Mouse (Mus musculus) lung, postnatal 10 days (tissue): ENCODE results near the gene Tarbp2.
A peak's percentile ranks its signal among the peaks of the same experiment; 100 is the strongest.

Source experiments
- DNase-seq: peaks from one replicate; pipeline ENCODE4 v3.0.0; 2021

Gene Tarbp2

GRCm38 (mm10) chr15:102517976-102518858 is at the start of gene Tarbp2:
Gene Tarbp2, plus strand, starts transcription at chr15:102518192.
- DNase-seq = peak; percentile 100

- DNase-seq = no peak
These were observed 49.2 kb upstream of the Tarbp2 start for GRCm38 (mm10) chr15:102468675-102469370.

GRCm38 (mm10) chr15:102470183-102470604 is 47.8 kb upstream of the Tarbp2 start, which contains the start of gene Pcbp2:
Gene Pcbp2, plus strand, starts transcription at chr15:102470539.
- DNase-seq = peak; percentile 98

GRCm38 (mm10) chr15:102470605-102471294 is 47.2 kb upstream of the Tarbp2 start:
- DNase-seq = peak; percentile 91

- no peak for DNase-seq
These were observed 46.7 kb upstream of the Tarbp2 start for GRCm38 (mm10) chr15:102471295-102471645.

GRCm38 (mm10) chr15:102471727-102472126 is 46.3 kb upstream of the Tarbp2 start:
- DNase-seq = no peak

GRCm38 (mm10) chr15:102473246-102473645 is 44.7 kb upstream of the Tarbp2 start:
- DNase-seq = no peak

- DNase-seq = no peak
These were observed 43.5 kb upstream of the Tarbp2 start for GRCm38 (mm10) chr15:102474520-102474919.

GRCm38 (mm10) chr15:102483136-102483535 is 34.9 kb upstream of the Tarbp2 start:
- DNase-seq = no peak

- no peak for DNase-seq
These were observed 32.1 kb upstream of the Tarbp2 start for GRCm38 (mm10) chr15:102485853-102486252.

- no peak for DNase-seq
These were observed 30.3 kb upstream of the Tarbp2 start for GRCm38 (mm10) chr15:102487664-102488063.

- no peak for DNase-seq
These were observed 19.7 kb upstream of the Tarbp2 start for GRCm38 (mm10) chr15:102498322-102498721.

GRCm38 (mm10) chr15:102499370-102499769 is 18.6 kb upstream of the Tarbp2 start:
- no peak for DNase-seq

GRCm38 (mm10) chr15:102499851-102500250 is 18.1 kb upstream of the Tarbp2 start:
- DNase-seq = no peak

- DNase-seq = no peak
These were observed 17.5 kb upstream of the Tarbp2 start for GRCm38 (mm10) chr15:102500479-102500878.

GRCm38 (mm10) chr15:102501084-102501814 is 16.7 kb upstream of the Tarbp2 start:
- no peak for DNase-seq

GRCm38 (mm10) chr15:102502254-102502840 is 15.6 kb upstream of the Tarbp2 start:
- no peak for DNase-seq

GRCm38 (mm10) chr15:102503447-102503846 is 14.5 kb upstream of the Tarbp2 start, which contains the start of gene Gm10337:
Gene Gm10337, plus strand, starts transcription at chr15:102503722.
- no peak for DNase-seq

GRCm38 (mm10) chr15:102503924-102504782 is 13.8 kb upstream of the Tarbp2 start:
- DNase-seq = no peak

GRCm38 (mm10) chr15:102505073-102505769 is 12.8 kb upstream of the Tarbp2 start:
- no peak for DNase-seq
